Mouse (Mus musculus): Measurements from ENCODE around the gene Exog. TPM values are rescaled to one million over a fixed set of nuclear protein-coding genes. Genes with fewer than 3 reads are reported as not detected.

Exog gene
- total RNA-seq (2015) (8.7 and 10.2 TPM in 2 replicates), total RNA-seq (2017) (5.1 and 5.2 TPM in 2 replicates)

GRCm38 (mm10) chr9:119444738-119445429, at the start of gene Exog:
Gene Exog, plus strand, starts transcription at chr9:119444943.
- peak; percentile 92 for ATAC-seq (replicated peaks; ENCODE audit: poor library complexity)

GRCm38 (mm10) chr9:119401351-119401750, 43.4 kb upstream of the Exog start:
- ATAC-seq (replicated peaks; ENCODE audit: poor library complexity) = peak; percentile 14

GRCm38 (mm10) chr9:119401801-119402214, 42.9 kb upstream of the Exog start, which contains the start of gene Acvr2b:
Gene Acvr2b, plus strand, starts transcription at chr9:119402118.
- peak; percentile 90 for ATAC-seq (replicated peaks; ENCODE audit: poor library complexity)

GRCm38 (mm10) chr9:119402253-119403235, 42.2 kb upstream of the Exog start:
- ATAC-seq (replicated peaks; ENCODE audit: poor library complexity) = peak; percentile 16; the same call in 1 of the 2 replicates

GRCm38 (mm10) chr9:119403236-119403641, 41.5 kb upstream of the Exog start:
- no peak for ATAC-seq (replicated peaks; ENCODE audit: poor library complexity)

- ATAC-seq (replicated peaks; ENCODE audit: poor library complexity) = peak; percentile 24
Observed at GRCm38 (mm10) chr9:119404090-119404489, 40.7 kb upstream of the Exog start.

- ATAC-seq (replicated peaks; ENCODE audit: poor library complexity) = no peak
Observed at GRCm38 (mm10) chr9:119407884-119408283, 36.9 kb upstream of the Exog start.

- ATAC-seq (replicated peaks; ENCODE audit: poor library complexity) = no peak
Observed at GRCm38 (mm10) chr9:119408898-119409664, 35.7 kb upstream of the Exog start.

- no peak for ATAC-seq (replicated peaks; ENCODE audit: poor library complexity)
Observed at GRCm38 (mm10) chr9:119409864-119410263, 34.9 kb upstream of the Exog start.

- ATAC-seq (replicated peaks; ENCODE audit: poor library complexity) = peak; percentile 48
Observed at GRCm38 (mm10) chr9:119418025-119418424, 26.7 kb upstream of the Exog start.

- ATAC-seq (replicated peaks; ENCODE audit: poor library complexity) = no peak
Observed at GRCm38 (mm10) chr9:119419852-119420438, 24.8 kb upstream of the Exog start.

GRCm38 (mm10) chr9:119425217-119425975, 19.3 kb upstream of the Exog start:
- peak; percentile 67 for ATAC-seq (replicated peaks; ENCODE audit: poor library complexity)

- ATAC-seq (replicated peaks; ENCODE audit: poor library complexity) = no peak
Observed at GRCm38 (mm10) chr9:119425976-119426415, 18.7 kb upstream of the Exog start.

GRCm38 (mm10) chr9:119426483-119426882, 18.3 kb upstream of the Exog start:
- no peak for ATAC-seq (replicated peaks; ENCODE audit: poor library complexity)

GRCm38 (mm10) chr9:119430311-119430710, 14.4 kb upstream of the Exog start:
- peak; percentile 93 for ATAC-seq (replicated peaks; ENCODE audit: poor library complexity)

GRCm38 (mm10) chr9:119435855-119436254, 8.9 kb upstream of the Exog start:
- ATAC-seq (replicated peaks; ENCODE audit: poor library complexity) = peak; percentile 72

GRCm38 (mm10) chr9:119438065-119438464, 6.7 kb upstream of the Exog start:
- ATAC-seq (replicated peaks; ENCODE audit: poor library complexity) = no peak

- ATAC-seq (replicated peaks; ENCODE audit: poor library complexity) = no peak
Observed at GRCm38 (mm10) chr9:119438498-119439000, 6.2 kb upstream of the Exog start.

GRCm38 (mm10) chr9:119445737-119446136, 994 bp downstream of the Exog start:
- ATAC-seq (replicated peaks; ENCODE audit: poor library complexity) = peak; percentile 72
